Mouse (Mus musculus) hindbrain, embryonic 13.5 days (tissue): ENCODE results near the gene Aoc1. TPM values are rescaled to one million over a fixed set of nuclear protein-coding genes. Genes with fewer than 3 reads are reported as not detected.
"Not testable (repeated sequence)": the region's sequence is repeated elsewhere in the genome, so short reads cannot be mapped to it uniquely, and the experiment has no call there.

Experiments
- ATAC-seq: fragments of 200-750 bp; cut with Nextera tagmentation; 2 replicates; pipeline ENCODE4 v1.8.0; 2017; ENCODE audit warnings: moderate TSS enrichment; ENCODE audit not compliant: low FRiP score
- H3K27ac ChIP-seq: fragments of 300-500 bp; sonication (generic); 2 replicates; pipeline ENCODE4 v1.5.1; 2015; ENCODE audit warnings: inconsistent platforms, mild to moderate bottlenecking, moderate library complexity
- H3K27me3 ChIP-seq: fragments of 300-500 bp; sonication (generic); 2 replicates; pipeline ENCODE4 v1.6.1; 2015; ENCODE audit warnings: mild to moderate bottlenecking, inconsistent platforms
- H3K36me3 ChIP-seq: fragments of 300-500 bp; sonication (generic); 2 replicates; pipeline ENCODE4 v1.6.1; 2015; ENCODE audit warnings: mild to moderate bottlenecking, inconsistent platforms
- H3K4me1 ChIP-seq: fragments of 300-500 bp; sonication (generic); replicated peaks from 2 replicates; pipeline ENCODE4 v1.6.1; 2015; ENCODE audit warnings: inconsistent platforms
- H3K4me2 ChIP-seq: fragments of 300-500 bp; sonication (generic); 2 replicates; pipeline ENCODE4 v1.6.1; 2015; ENCODE audit warnings: inconsistent platforms, mild to moderate bottlenecking, moderate library complexity
- H3K4me3 ChIP-seq: fragments of 300-500 bp; sonication (generic); 2 replicates; pipeline ENCODE4 v1.5.1; 2015; ENCODE audit warnings: mild to moderate bottlenecking, inconsistent platforms
- H3K9ac ChIP-seq: fragments of 300-500 bp; sonication (generic); 2 replicates; pipeline ENCODE4 v1.6.1; 2015; ENCODE audit warnings: mild to moderate bottlenecking, inconsistent platforms
- H3K9me3 ChIP-seq: fragments of 300-500 bp; sonication (generic); 2 replicates; pipeline ENCODE4 v1.6.1; 2016; ENCODE audit warnings: inconsistent platforms
- WGBS: fragments of 180-500 bp; shearing (Covaris S2); methylation state at CpG from one replicate; pipeline ENCODE4 v1.1.7; 2015; 5-methylcytosine and 5-hydroxymethylcytosine counted together
- polyA plus RNA-seq: library from polyadenylated mRNA; unstranded; fragments of >200 nt; fragmentation: Nextera tagmentation; extraction: Ambion mirVana; gene quantifications from 2 replicates; pipeline ENCODE4 v1.2.1, GENCODE M21; 2015

Gene Aoc1
- polyA plus RNA-seq, 1 experiment from 2014 or later, result not detected

DNA sequence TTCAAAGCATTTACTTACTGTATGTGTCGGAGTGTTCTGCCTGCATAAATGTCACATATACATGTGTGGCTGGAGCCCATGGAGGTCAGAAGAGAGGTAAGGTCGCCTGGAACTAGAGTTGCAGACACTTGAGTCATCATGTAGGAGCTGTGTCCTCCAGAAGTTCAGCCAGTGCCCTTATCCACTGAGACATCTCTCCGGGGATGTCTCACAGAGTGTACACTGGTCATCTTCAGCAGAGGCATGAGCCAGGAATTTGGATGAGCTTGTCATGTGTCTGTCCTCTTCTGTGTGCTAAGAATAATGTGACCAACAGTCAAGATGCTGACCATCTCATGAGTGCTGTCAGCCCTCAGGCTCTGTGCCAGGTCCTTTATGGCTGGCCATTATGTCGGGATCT, 9.9 kb upstream of the Aoc1 start:
- H3K4me1 ChIP-seq, result peaks cover 7% of the 10 kb centered on the region
- no peaks in the 10 kb centered on the region for H3K36me3 ChIP-seq
- peaks cover 15% of the 10 kb centered on the region for H3K27me3 ChIP-seq
- H3K4me3 ChIP-seq, result no peak overlapping the region
- ATAC-seq, result no peak
- no peaks in the 10 kb centered on the region for H3K9me3 ChIP-seq
- H3K4me2 ChIP-seq, result no peak overlapping the region
- WGBS, result 91% methylated on average over 4 of the region's 4 CpGs
- no peak overlapping the region for H3K27ac ChIP-seq
- H3K9ac ChIP-seq, result no peak overlapping the region

DNA sequence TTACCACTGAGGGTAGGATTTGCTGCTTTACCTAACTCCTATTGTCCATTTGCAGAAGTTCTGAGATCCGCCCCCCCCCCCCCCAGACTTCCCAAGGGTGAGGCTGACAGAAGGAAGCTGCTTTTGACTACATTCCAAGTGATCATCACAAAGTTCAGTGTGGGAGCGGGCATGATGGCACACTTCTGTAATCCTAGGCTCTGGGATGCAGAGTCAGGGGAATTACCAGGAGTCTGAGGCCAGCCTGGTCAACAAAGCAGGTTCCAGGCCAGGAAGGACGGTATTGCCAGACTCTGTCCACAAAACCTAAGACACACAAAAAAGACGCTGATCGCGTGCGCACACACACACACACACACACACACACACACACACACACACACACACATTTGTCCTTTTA, 9.2 kb upstream of the Aoc1 start:
- H3K4me1 ChIP-seq, result peaks cover 7% of the 10 kb centered on the region
- no peaks in the 10 kb centered on the region for H3K9me3 ChIP-seq
- no peak overlapping the region for H3K4me2 ChIP-seq
- H3K27me3 ChIP-seq, result peaks cover 15% of the 10 kb centered on the region
- no peak overlapping the region for H3K4me3 ChIP-seq
- WGBS, result 89% methylated on average over 7 of the region's 7 CpGs
- H3K27ac ChIP-seq, result no peak overlapping the region
- no peak overlapping the region for H3K9ac ChIP-seq
- ATAC-seq, result no peak
- no peaks in the 10 kb centered on the region for H3K36me3 ChIP-seq

DNA sequence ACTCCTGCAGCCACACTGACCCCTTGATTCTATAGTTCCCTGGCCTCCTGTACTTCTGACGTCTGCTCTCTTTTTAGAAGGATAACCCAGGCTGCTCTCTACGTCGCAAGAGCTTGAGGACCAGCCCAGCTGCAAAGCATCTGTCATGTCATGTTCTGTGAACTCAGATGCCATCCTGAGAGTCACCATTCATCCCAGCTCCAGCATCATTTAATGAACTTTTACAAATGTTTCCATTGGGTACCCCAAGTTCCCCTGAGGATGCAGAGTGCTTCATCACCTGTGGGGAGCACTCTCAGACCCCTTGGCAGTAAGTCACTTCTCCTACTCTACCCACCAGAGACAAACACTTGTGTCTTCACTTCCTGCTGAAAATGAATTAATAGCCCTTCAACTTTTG, 8.5 kb upstream of the Aoc1 start:
- 53% methylated on average over 3 of the region's 3 CpGs for WGBS
- Histone ChIP-seq H3K27me3 (peaks cover 15% of the 10 kb centered on the region), H3K4me3 (no peak overlapping the region), H3K36me3 (no peaks in the 10 kb centered on the region), H3K4me1 (peaks cover 7% of the 10 kb centered on the region), H3K9me3 (no peaks in the 10 kb centered on the region), H3K27ac (no peak overlapping the region), H3K4me2 (no peak overlapping the region), H3K9ac (no peak overlapping the region)
- ATAC-seq, result no peak

DNA sequence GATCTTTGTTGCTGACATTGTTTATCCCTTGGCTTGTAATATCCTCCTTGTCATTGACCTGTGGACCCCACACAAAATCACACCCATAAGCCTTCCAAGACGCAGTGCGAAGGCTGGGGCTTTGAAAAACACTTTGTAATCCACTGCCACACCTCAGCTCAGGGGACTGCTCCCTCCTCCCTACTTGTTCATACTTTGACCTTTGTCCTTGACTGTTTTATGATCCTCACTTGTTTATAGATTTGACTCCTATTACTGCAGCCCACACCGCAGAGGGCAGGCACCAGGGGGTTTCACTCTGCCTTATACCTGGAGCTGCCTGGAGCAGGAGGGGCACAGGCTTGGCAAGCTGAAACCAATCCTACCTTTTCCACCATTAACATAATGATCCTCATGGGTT, 8.0 kb upstream of the Aoc1 start:
- H3K36me3 ChIP-seq, result no peaks in the 10 kb centered on the region
- peaks cover 18% of the 10 kb centered on the region for H3K27me3 ChIP-seq
- no peak overlapping the region for H3K4me2 ChIP-seq
- WGBS, result 69% methylated on average over 3 of the region's 3 CpGs
- no peak overlapping the region for H3K27ac ChIP-seq
- ATAC-seq, result no peak
- no peak overlapping the region for H3K9ac ChIP-seq
- peaks cover 7% of the 10 kb centered on the region for H3K4me1 ChIP-seq
- no peak overlapping the region for H3K4me3 ChIP-seq
- H3K9me3 ChIP-seq, result no peaks in the 10 kb centered on the region

DNA sequence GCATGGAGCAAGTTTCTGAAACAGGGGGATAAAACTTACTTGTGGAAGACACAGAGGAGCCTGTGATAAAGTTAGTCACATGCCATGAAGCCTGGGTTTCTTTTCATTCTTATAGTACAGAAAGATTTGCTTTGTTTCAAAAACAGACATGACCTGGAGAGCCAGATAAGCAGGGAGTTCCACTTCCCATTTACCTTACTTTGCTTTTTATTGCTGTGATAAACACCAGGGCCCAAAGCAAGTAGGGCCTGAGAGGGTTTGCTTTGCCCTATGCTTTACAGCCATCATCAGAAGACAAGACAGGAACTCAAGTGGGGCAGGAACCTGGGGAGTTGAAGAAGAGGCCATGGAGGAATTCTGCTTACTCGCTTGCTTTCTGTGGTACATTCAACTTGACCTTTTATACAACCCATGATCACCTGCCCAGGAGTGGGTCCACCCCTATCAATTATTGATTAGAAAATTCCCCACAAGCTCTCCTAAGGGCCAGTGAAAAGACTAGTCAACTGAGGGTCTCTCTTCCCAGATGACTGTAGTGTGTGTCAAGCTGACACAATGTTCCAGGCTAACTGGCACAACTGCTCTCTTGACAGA, 7.4 kb upstream of the Aoc1 start:
- Histone ChIP-seq H3K9me3 (no peaks in the 10 kb centered on the region), H3K4me2 (no peak overlapping the region), H3K36me3 (no peaks in the 10 kb centered on the region), H3K9ac (no peak overlapping the region), H3K4me1 (peaks cover 7% of the 10 kb centered on the region), H3K4me3 (no peak overlapping the region), H3K27ac (no peak overlapping the region), H3K27me3 (peaks cover 23% of the 10 kb centered on the region)
- WGBS, result 88% methylated on average over 1 of the region's 1 CpGs
- ATAC-seq, result no peak

DNA sequence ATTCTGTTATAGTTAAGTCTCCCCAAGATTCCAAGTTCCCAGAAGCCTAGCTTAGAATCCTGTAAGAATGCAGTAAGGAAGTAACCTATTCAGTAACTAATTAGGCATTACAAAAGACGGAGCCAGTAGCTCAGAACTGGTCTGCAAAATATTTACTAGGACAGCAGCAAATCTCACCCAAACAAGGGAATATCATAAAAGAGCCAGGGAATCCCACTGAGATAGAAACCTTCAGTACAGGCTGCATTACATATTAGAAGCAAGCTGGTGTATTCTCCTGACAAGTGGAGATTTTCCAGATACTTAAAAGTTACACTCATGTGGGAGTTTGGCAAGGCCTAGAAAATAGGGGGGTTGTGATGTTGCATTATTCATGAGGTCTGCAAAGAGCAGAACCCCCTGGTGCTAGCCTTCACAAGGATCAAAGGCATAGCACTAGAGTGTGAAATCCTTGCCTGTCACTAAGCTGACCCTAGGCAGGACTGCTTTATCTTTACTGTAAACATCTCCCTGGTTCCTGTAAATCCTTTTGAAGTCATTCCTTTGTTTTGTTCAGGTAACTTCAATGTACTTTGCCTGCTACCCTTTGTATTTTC, 6.2 kb upstream of the Aoc1 start:
- H3K4me2 ChIP-seq, H3K9me3 ChIP-seq, ATAC-seq, H3K27ac ChIP-seq, H3K9ac ChIP-seq, H3K4me3 ChIP-seq, H3K36me3 ChIP-seq, H3K4me1 ChIP-seq: not testable (repeated sequence)
- H3K27me3 ChIP-seq, result peaks cover 21% of the 10 kb centered on the region
- 11% methylated on average over 1 of the region's 1 CpGs for WGBS

DNA sequence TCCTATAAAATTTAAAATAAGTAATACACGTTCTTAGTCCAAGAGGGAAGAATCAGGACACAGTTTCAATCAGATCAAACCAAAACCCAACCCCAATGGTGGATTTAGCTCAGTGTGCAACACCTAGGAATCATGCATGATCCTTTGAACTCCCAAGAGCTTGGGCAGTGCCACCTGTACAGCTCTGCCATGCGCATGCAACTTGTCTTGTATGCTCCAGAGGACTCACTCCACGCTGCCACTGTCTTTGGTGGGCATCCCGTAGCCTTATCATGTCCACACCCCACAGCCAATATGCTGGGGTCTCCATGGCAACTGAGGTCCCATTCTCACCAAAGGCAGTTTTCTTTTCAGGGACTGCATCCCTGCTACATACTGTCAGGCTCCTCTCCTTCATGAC, 5.5 kb upstream of the Aoc1 start:
- no peak overlapping the region for H3K27ac ChIP-seq
- H3K27me3 ChIP-seq, result peaks cover 24% of the 10 kb centered on the region
- H3K4me1 ChIP-seq, result peaks cover 7% of the 10 kb centered on the region
- H3K9ac ChIP-seq, result no peak overlapping the region
- no peak overlapping the region for H3K4me3 ChIP-seq
- no peak for ATAC-seq
- WGBS, result 23% methylated on average over 4 of the region's 4 CpGs
- H3K9me3 ChIP-seq, result no peaks in the 10 kb centered on the region
- H3K36me3 ChIP-seq, result no peaks in the 10 kb centered on the region
- H3K4me2 ChIP-seq, result no peak overlapping the region

DNA sequence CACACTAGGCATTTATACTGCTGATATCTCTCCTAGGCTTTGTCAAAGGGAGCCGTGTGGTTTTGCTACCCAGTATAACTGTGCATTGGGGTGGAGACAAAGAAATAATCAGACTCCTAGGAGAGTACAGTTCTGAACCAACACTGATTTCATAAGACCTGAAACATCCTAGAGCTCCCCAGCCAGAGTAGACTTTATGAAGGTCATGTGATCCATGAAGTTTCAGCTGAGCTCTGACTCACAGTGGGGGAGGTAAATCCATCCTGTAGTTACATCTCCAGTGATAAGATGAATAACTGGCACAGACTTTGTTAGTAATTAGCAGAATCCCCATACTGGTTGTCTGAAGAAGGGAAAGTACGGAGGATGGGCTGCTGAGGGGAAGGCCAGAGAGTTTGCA, 2.9 kb upstream of the Aoc1 start:
- Histone ChIP-seq H3K36me3 (no peaks in the 10 kb centered on the region), H3K4me3 (no peak overlapping the region), H3K27me3 (peaks cover 13% of the 10 kb centered on the region), H3K27ac (no peak overlapping the region), H3K4me1 (peaks cover 7% of the 10 kb centered on the region), H3K9ac (no peak overlapping the region), H3K9me3 (no peaks in the 10 kb centered on the region), H3K4me2 (no peak overlapping the region)
- no peak for ATAC-seq
- WGBS, result 90% methylated on average over 2 of the region's 2 CpGs

DNA sequence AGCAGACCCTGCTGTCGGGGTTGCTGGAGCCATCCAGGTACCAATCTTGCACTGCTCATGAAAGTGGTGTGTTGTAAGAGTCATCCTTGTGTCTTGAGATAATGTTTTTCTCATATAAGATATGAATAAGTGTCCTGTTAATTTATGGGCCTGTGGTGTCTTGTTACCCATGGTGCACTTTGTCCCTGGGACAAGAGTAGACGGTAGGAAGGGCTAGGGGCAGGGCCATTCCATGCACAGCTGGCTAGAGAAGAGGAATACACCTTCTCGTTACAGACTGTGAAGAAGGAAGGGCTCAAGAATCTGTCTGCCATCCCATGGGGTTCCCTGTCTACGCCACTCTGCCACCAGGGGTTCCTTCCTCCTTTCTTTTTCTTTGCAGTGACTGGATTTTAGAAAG, 1.9 kb downstream of the Aoc1 start:
- Histone ChIP-seq H3K9ac (no peak overlapping the region), H3K9me3 (no peaks in the 10 kb centered on the region), H3K36me3 (no peaks in the 10 kb centered on the region)

DNA sequence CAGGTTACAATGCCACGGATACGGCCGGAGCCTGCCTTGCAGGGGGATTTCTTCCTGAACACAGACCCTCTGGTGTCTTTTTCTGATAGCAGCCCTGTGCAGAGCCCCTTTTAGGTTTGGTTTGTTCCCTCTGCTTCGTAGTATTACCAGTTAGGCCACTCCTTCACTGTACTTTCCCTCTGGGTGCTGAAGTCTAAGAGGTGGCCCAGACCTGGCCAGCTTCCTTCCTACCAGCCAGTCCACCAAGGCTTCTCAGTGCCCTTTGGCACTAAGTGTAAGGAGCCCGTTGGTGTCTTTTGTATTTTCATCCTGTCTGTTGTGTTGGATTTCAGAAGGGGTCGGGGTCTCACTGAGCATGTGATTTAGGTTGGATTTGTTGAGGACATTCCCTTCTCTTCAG, 2.8 kb downstream of the Aoc1 start:
- WGBS, result 88% methylated on average over 6 of the region's 6 CpGs
- no peaks in the 10 kb centered on the region for H3K36me3 ChIP-seq
- H3K27ac ChIP-seq, result no peak overlapping the region
- H3K27me3 ChIP-seq, result 0 out of 2 replicates have a peak, but pooled peaks cover 3% of the 10 kb centered on the region
- no peak for ATAC-seq
- H3K4me3 ChIP-seq, result no peak overlapping the region
- no peaks in the 10 kb centered on the region for H3K9me3 ChIP-seq
- no peak overlapping the region for H3K9ac ChIP-seq
- H3K4me2 ChIP-seq, result no peak overlapping the region
- H3K4me1 ChIP-seq, result no peaks in the 10 kb centered on the region

More for the DNA sequence above, 1.9 kb downstream of the Aoc1 start:
- ATAC-seq, result no peak
- Histone ChIP-seq H3K4me1 (no peaks in the 10 kb centered on the region), H3K4me2 (no peak overlapping the region), H3K27ac (no peak overlapping the region), H3K27me3 (peaks cover 9% of the 10 kb centered on the region), H3K4me3 (no peak overlapping the region)
- WGBS, result 84% methylated on average over 4 of the region's 4 CpGs

DNA sequence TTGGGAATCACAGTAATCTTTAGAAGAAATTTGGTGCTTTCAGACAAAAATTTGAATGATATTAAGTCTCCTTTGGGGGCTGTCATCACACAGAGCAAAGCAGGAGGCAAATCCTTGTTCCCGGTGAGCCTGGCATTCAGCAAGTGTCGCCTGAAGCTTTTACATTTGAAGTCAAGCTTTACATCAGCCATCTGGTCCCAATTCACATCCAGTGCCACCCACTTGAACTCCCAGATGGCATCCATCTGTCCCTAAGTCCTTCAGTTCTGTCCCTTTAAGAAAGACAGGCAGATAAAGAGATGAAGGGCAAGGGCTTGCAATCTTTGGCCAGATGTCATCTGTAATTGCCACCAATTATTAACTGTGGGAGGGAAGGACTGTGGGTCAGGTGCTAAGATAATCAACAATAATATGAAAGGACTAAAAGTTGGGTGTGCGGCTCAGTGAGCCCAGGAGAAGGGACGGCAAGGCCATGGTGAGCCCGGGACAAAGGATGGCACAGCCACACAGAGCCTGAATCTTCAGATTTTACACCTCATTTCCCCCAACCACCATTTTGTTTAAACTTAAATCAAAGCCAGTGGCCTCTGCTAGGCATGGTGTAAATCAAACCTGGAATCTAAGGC, 3.9 kb downstream of the Aoc1 start:
- no peak for ATAC-seq
- Histone ChIP-seq H3K4me1 (no peaks in the 10 kb centered on the region), H3K9me3 (no peaks in the 10 kb centered on the region), H3K9ac (no peak overlapping the region), H3K4me3 (no peak overlapping the region), H3K36me3 (no peaks in the 10 kb centered on the region), H3K27ac (no peak overlapping the region), H3K4me2 (no peak overlapping the region), H3K27me3 (0 out of 2 replicates have a peak, but pooled peaks cover 3% of the 10 kb centered on the region)
- WGBS, result 43% methylated on average over 5 of the region's 5 CpGs

DNA sequence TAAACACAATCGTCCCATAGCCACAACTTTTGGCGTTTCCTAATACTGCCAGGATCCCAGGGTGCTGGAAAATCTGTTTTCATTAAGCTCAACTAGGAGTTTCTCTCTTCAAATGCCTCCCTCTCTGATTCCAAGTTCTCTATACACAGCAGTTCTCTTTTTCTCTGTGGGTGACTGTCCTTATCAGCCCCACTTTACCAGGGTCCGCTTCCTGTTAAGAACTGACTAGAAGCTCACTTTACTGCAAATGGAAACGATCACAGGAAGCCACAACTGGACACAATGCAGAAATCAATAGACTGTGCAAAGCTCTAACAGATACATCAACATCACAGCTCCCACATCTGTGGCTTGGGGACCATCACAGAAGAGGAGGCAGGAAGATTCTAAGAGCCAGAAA, 21.5 kb downstream of the Aoc1 start:
- Histone ChIP-seq H3K4me3 (no peak overlapping the region), H3K27ac (no peak overlapping the region), H3K4me2 (no peak overlapping the region), H3K27me3 (no peaks in the 10 kb centered on the region), H3K4me1 (no peaks in the 10 kb centered on the region), H3K9me3 (peaks cover 5% of the 10 kb centered on the region; the same call in 1 of the 2 replicates), H3K9ac (no peak overlapping the region), H3K36me3 (no peaks in the 10 kb centered on the region)
- ATAC-seq, result no peak
- 85% methylated on average over 4 of the region's 4 CpGs for WGBS
